Mouse (Mus musculus) forebrain, embryonic 16.5 days (tissue): ENCODE data around the gene Fam135a. TPM values are rescaled to one million over a fixed set of nuclear protein-coding genes. Genes with fewer than 3 reads are reported as not detected.
"Not testable (repeated sequence)": the region's sequence is repeated elsewhere in the genome, so short reads cannot be mapped to it uniquely, and the experiment has no call there.

Experiments
- ATAC-seq: fragments of 200-750 bp; cut with Nextera tagmentation; 2 replicates; pipeline ENCODE4 v1.8.0; 2017; ENCODE audit warnings: mild to moderate bottlenecking, moderate library complexity
- H3K27ac ChIP-seq: fragments of 300-500 bp; sonication (generic); 2 replicates; pipeline ENCODE4 v1.5.1; 2014; ENCODE audit warnings: low read length, control low read depth
- H3K27me3 ChIP-seq: fragments of 300-500 bp; sonication (generic); replicated peaks from 2 replicates; pipeline ENCODE4 v1.6.1; 2014; ENCODE audit warnings: low read length; ENCODE audit not compliant: control insufficient read depth, insufficient read depth
- H3K36me3 ChIP-seq: fragments of 300-500 bp; sonication (generic); 2 replicates; pipeline ENCODE4 v1.6.1; 2014; ENCODE audit not compliant: control insufficient read depth, insufficient read depth
- H3K4me1 ChIP-seq: fragments of 300-500 bp; sonication (generic); replicated peaks from 2 replicates; pipeline ENCODE4 v1.6.1; 2014; ENCODE audit warnings: low read length; ENCODE audit not compliant: control insufficient read depth, insufficient read depth
- H3K4me2 ChIP-seq: fragments of 300-500 bp; sonication (generic); 2 replicates; pipeline ENCODE4 v1.6.1; 2014; ENCODE audit warnings: mild to moderate bottlenecking, low read length, control low read depth
- H3K4me3 ChIP-seq: fragments of 300-500 bp; sonication (generic); replicated peaks from 2 replicates; pipeline ENCODE4 v1.5.1; 2014; ENCODE audit warnings: mild to moderate bottlenecking, low read length, control low read depth
- H3K9ac ChIP-seq: fragments of 300-500 bp; sonication (generic); replicated peaks from 2 replicates; pipeline ENCODE4 v1.6.1; 2014; ENCODE audit warnings: low read depth, low read length, control low read depth
- H3K9me3 ChIP-seq: fragments of 300-500 bp; sonication (generic); 2 replicates; pipeline ENCODE4 v1.6.1; 2016; ENCODE audit warnings: low read length; ENCODE audit not compliant: control insufficient read depth
- WGBS: fragments of 180-500 bp; shearing (Covaris S2); extraction: QIAGEN DNeasy Blood & Tissue Kit; methylation state at CpG from one replicate; pipeline ENCODE4 v1.1.7; 2014; 5-methylcytosine and 5-hydroxymethylcytosine counted together
- polyA plus RNA-seq: library from polyadenylated mRNA; unstranded; fragments of >200 nt; fragmentation: Nextera tagmentation; extraction: Ambion mirVana; gene quantifications from 2 replicates; pipeline ENCODE4 v1.2.1, GENCODE M21; 2015

The Fam135a gene
- polyA plus RNA-seq, 1 experiment from 2014 or later = 34.3 TPM

- Histone ChIP-seq H3K27ac (no peak overlapping the region), H3K27me3 (no peaks in the 10 kb centered on the region), H3K9ac (no peak overlapping the region), H3K4me3 (no peak overlapping the region), H3K4me2 (no peak overlapping the region), H3K9me3 (no peaks in the 10 kb centered on the region), H3K36me3 (no peaks in the 10 kb centered on the region), H3K4me1 (no peaks in the 10 kb centered on the region)
- ATAC-seq = no peak
- WGBS = 93% methylated on average over 4 of the region's 4 CpGs
These were observed 104.7 kb downstream of the Fam135a start for GRCm38 (mm10) chr1:23995420-23995819.

- Histone ChIP-seq H3K27ac (no peak overlapping the region), H3K4me1 (no peaks in the 10 kb centered on the region), H3K4me2 (no peak overlapping the region), H3K9me3 (no peaks in the 10 kb centered on the region), H3K36me3 (no peaks in the 10 kb centered on the region), H3K27me3 (no peaks in the 10 kb centered on the region), H3K4me3 (no peak overlapping the region), H3K9ac (no peak overlapping the region)
- WGBS = 92% methylated on average over 3 of the region's 3 CpGs
- no peak for ATAC-seq
These were observed 117.0 kb downstream of the Fam135a start for GRCm38 (mm10) chr1:23983118-23983517.

GRCm38 (mm10) chr1:23978281-23978680 lies 121.9 kb downstream of the Fam135a start:
- H3K9ac ChIP-seq = no peak overlapping the region
- no peaks in the 10 kb centered on the region for H3K36me3 ChIP-seq
- H3K27ac ChIP-seq = no peak overlapping the region
- H3K9me3 ChIP-seq = no peaks in the 10 kb centered on the region
- no peaks in the 10 kb centered on the region for H3K4me1 ChIP-seq
- no peak for ATAC-seq
- no peak overlapping the region for H3K4me2 ChIP-seq
- WGBS = 80% methylated on average over 6 of the region's 6 CpGs
- H3K4me3 ChIP-seq = no peak overlapping the region
- H3K27me3 ChIP-seq = no peaks in the 10 kb centered on the region

GRCm38 (mm10) chr1:23971159-23971558 lies 129.0 kb downstream of the Fam135a start:
- 79% methylated on average over 3 of the region's 4 CpGs for WGBS

GRCm38 (mm10) chr1:23968027-23968725 lies 132.0 kb downstream of the Fam135a start:
- no peaks in the 10 kb centered on the region for H3K4me1 ChIP-seq
- H3K9ac ChIP-seq = no peak overlapping the region
- no peaks in the 10 kb centered on the region for H3K36me3 ChIP-seq
- H3K4me2 ChIP-seq = no peak overlapping the region
- no peak for ATAC-seq
- no peak overlapping the region for H3K4me3 ChIP-seq
- WGBS = 90% methylated on average over 9 of the region's 9 CpGs
- H3K9me3 ChIP-seq = no peaks in the 10 kb centered on the region
- no peaks in the 10 kb centered on the region for H3K27me3 ChIP-seq
- H3K27ac ChIP-seq = no peak overlapping the region

More at GRCm38 (mm10) chr1:23971159-23971558, 129.0 kb downstream of the Fam135a start:
- H3K9ac ChIP-seq, H3K27me3 ChIP-seq, H3K27ac ChIP-seq, H3K36me3 ChIP-seq, ATAC-seq, H3K4me1 ChIP-seq, H3K4me2 ChIP-seq, H3K4me3 ChIP-seq, H3K9me3 ChIP-seq: not testable (repeated sequence)

GRCm38 (mm10) chr1:23966226-23966625 lies 133.9 kb downstream of the Fam135a start:
- Histone ChIP-seq H3K9ac (no peak overlapping the region), H3K27me3 (no peaks in the 10 kb centered on the region), H3K4me1 (no peaks in the 10 kb centered on the region), H3K36me3 (no peaks in the 10 kb centered on the region), H3K4me2 (no peak overlapping the region), H3K9me3 (no peaks in the 10 kb centered on the region), H3K27ac (no peak overlapping the region), H3K4me3 (no peak overlapping the region)
- no peak for ATAC-seq
- 86% methylated on average over 1 of the region's 1 CpGs for WGBS

Other genes starting within 250 kb of the Fam135a start
- gene Smap1, start 178.0 kb downstream of the Fam135a start, polyA plus RNA-seq = 85.7 and 86.3 TPM in 2 replicates
- gene Sdhaf4, start 94.7 kb downstream of the Fam135a start, polyA plus RNA-seq = 88.9 and 94.3 TPM in 2 replicates
- gene Col9a1, start 77.3 kb upstream of the Fam135a start, polyA plus RNA-seq = 1.0 and 3.8 TPM in 2 replicates